Mouse (Mus musculus): ENCODE data around the gene Klf7. TPM values are rescaled to one million over a fixed set of nuclear protein-coding genes. Genes with fewer than 3 reads are reported as not detected.

Gene Klf7
- polyA plus RNA-seq, 1 experiment from 2014 or later, result 16.3 TPM

GRCm38 (mm10) chr1:64091591-64091990, 30.5 kb downstream of the Klf7 start:
- Histone ChIP-seq H3K4me3 (ENCODE audit: low read length) (no peak overlapping the region), H3K36me3 (ENCODE audit: control insufficient read depth, insufficient read depth) (no peaks in the 10 kb centered on the region), H3K9me3 (replicated peaks; ENCODE audit: control insufficient read depth, low read length) (no peaks in the 10 kb centered on the region), H3K4me2 (ENCODE audit: low read depth, low read length) (no peak overlapping the region), H3K27ac (ENCODE audit: low read length) (no peak overlapping the region), H3K9ac (ENCODE audit: low read length) (no peak overlapping the region), H3K27me3 (ENCODE audit: control insufficient read depth, insufficient read depth, low read length) (no peaks in the 10 kb centered on the region), H3K4me1 (ENCODE audit: control insufficient read depth, insufficient read depth, low read length) (peaks cover 24% of the 10 kb centered on the region)
- 89% methylated on average over 9 of the region's 9 CpGs for WGBS
- ATAC-seq (replicated peaks; ENCODE audit: extremely low read depth, insufficient read depth, low FRiP score), result no peak

GRCm38 (mm10) chr1:64090566-64090965, 31.5 kb downstream of the Klf7 start:
- ATAC-seq (replicated peaks; ENCODE audit: extremely low read depth, insufficient read depth, low FRiP score), result no peak
- WGBS, result 80% methylated on average over 5 of the region's 5 CpGs
- Histone ChIP-seq H3K27me3 (ENCODE audit: control insufficient read depth, insufficient read depth, low read length) (no peaks in the 10 kb centered on the region), H3K9ac (ENCODE audit: low read length) (no peak overlapping the region), H3K4me3 (ENCODE audit: low read length) (no peak overlapping the region), H3K9me3 (replicated peaks; ENCODE audit: control insufficient read depth, low read length) (no peaks in the 10 kb centered on the region), H3K36me3 (ENCODE audit: control insufficient read depth, insufficient read depth) (no peaks in the 10 kb centered on the region), H3K4me2 (ENCODE audit: low read depth, low read length) (no peak overlapping the region), H3K27ac (ENCODE audit: low read length) (no peak overlapping the region), H3K4me1 (ENCODE audit: control insufficient read depth, insufficient read depth, low read length) (peaks cover 22% of the 10 kb centered on the region)

- no peaks in the 10 kb centered on the region for H3K9me3 ChIP-seq (replicated peaks; ENCODE audit: control insufficient read depth, low read length)
- H3K4me2 ChIP-seq (ENCODE audit: low read depth, low read length), result no peak overlapping the region
- no peak for ATAC-seq (replicated peaks; ENCODE audit: extremely low read depth, insufficient read depth, low FRiP score)
- no peak overlapping the region for H3K9ac ChIP-seq (ENCODE audit: low read length)
- 80% methylated on average over 1 of the region's 1 CpGs for WGBS
- no peak overlapping the region for H3K27ac ChIP-seq (ENCODE audit: low read length)
- peaks cover 22% of the 10 kb centered on the region for H3K4me1 ChIP-seq (ENCODE audit: control insufficient read depth, insufficient read depth, low read length)
- no peaks in the 10 kb centered on the region for H3K36me3 ChIP-seq (ENCODE audit: control insufficient read depth, insufficient read depth)
- no peak overlapping the region for H3K4me3 ChIP-seq (ENCODE audit: low read length)
- no peaks in the 10 kb centered on the region for H3K27me3 ChIP-seq (ENCODE audit: control insufficient read depth, insufficient read depth, low read length)
Measured at GRCm38 (mm10) chr1:64089691-64090090, 32.4 kb downstream of the Klf7 start.

DNA sequence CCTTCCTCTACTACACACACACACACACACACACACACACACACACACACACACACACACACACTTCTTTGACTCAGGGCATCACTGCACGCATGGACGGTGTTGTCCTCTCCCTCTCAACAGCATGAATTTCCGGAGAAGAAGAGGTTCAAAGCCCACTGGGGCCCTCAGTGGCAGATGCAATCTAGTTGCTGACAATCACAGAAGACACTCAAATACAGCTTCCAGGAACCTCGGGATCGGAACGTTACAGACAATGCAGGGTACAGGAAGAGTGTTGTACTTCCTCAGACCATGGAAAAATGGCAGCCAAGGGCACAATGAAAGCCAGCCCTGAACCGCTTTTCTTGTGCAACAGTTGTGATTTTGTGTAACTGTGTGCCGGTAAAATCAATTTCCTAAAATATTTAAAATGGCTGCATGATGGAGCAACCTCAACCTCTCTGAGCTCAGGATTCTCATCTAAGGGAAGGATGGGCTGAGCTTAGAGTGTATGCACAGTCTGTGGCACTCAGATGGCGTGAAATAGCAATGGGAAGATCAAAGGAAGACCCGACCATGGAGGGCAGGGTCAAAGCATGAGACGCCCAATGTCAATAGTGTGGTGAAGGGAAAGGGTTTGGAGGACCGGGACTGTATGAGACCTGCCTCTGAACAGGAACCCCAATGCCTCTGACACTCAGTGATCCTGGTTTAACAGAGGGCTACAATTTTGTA, 33.3 kb downstream of the Klf7 start:
- 60% methylated on average over 12 of the region's 12 CpGs for WGBS
- Histone ChIP-seq H3K27me3 (ENCODE audit: control insufficient read depth, insufficient read depth, low read length) (no peaks in the 10 kb centered on the region), H3K4me3 (ENCODE audit: low read length) (peak overlapping the region; percentile 9; the same call in 1 of the 2 replicates), H3K9me3 (replicated peaks; ENCODE audit: control insufficient read depth, low read length) (no peaks in the 10 kb centered on the region), H3K9ac (ENCODE audit: low read length) (no peak overlapping the region), H3K4me2 (ENCODE audit: low read depth, low read length) (peak overlapping the region; percentile 54), H3K36me3 (ENCODE audit: control insufficient read depth, insufficient read depth) (no peaks in the 10 kb centered on the region), H3K27ac (ENCODE audit: low read length) (peak overlapping the region; percentile 38), H3K4me1 (ENCODE audit: control insufficient read depth, insufficient read depth, low read length) (peaks cover 24% of the 10 kb centered on the region)
- peak; percentile 30; the same call in 1 of the 2 replicates for ATAC-seq (replicated peaks; ENCODE audit: extremely low read depth, insufficient read depth, low FRiP score)

DNA sequence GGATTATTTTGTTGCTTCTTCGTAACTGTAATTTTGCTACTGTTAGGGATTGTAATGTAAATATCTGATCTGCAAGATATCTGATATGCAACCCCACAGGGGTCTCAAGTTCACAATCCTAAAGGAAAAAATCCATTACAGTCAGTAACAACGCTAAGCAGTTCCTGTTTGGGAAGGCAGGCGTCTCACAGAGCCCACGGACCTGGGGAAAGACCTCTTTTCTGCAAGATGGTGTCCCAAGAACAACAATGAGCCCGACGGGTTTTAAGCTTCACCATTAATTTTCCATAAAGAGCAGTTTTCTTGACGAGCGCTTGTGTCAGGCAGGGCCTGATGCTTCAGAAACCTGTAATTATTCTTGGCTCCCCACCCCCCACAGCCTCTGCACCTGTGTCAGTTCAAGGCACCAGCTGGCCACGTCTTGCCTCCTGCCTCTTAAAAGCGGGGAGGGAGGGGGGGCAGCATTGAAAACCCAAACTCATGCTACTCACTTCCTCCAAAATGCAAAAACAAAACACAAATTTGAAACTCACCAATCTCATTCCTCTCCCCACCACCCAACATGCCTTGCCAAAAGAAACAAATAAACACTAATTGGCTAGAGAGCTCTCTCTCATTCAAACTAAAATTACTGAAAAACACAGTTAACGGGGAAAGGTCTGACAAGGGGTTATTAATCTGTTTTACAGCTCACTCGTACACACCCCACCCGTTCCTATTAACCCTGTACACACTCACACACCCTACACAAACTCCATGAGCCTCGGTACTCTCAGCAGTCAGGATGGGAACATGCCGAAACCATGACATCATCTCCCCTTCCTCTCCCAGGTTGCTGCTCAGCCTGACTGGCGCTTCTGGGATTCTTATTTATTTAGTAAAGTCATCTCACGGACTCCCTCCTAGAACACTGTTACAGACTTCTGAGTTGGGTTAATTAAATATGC, 34.2 kb downstream of the Klf7 start:
- peak; percentile 81 for ATAC-seq (replicated peaks; ENCODE audit: extremely low read depth, insufficient read depth, low FRiP score)
- Histone ChIP-seq H3K9me3 (replicated peaks; ENCODE audit: control insufficient read depth, low read length) (no peaks in the 10 kb centered on the region), H3K4me3 (ENCODE audit: low read length) (peak overlapping the region; percentile 9), H3K27me3 (ENCODE audit: control insufficient read depth, insufficient read depth, low read length) (no peaks in the 10 kb centered on the region), H3K36me3 (ENCODE audit: control insufficient read depth, insufficient read depth) (no peaks in the 10 kb centered on the region), H3K4me2 (ENCODE audit: low read depth, low read length) (peak overlapping the region; percentile 54), H3K9ac (ENCODE audit: low read length) (no peak overlapping the region), H3K27ac (ENCODE audit: low read length) (peak overlapping the region; percentile 38), H3K4me1 (ENCODE audit: control insufficient read depth, insufficient read depth, low read length) (peaks cover 24% of the 10 kb centered on the region)
- 34% methylated on average over 17 of the region's 17 CpGs for WGBS

- H3K4me3 ChIP-seq (ENCODE audit: low read length), result no peak overlapping the region
- H3K9ac ChIP-seq (ENCODE audit: low read length), result no peak overlapping the region
- H3K36me3 ChIP-seq (ENCODE audit: control insufficient read depth, insufficient read depth), result no peaks in the 10 kb centered on the region
- peaks cover 28% of the 10 kb centered on the region for H3K4me1 ChIP-seq (ENCODE audit: control insufficient read depth, insufficient read depth, low read length)
- 81% methylated on average over 4 of the region's 4 CpGs for WGBS
- ATAC-seq (replicated peaks; ENCODE audit: extremely low read depth, insufficient read depth, low FRiP score), result no peak
- no peak overlapping the region for H3K4me2 ChIP-seq (ENCODE audit: low read depth, low read length)
- H3K27me3 ChIP-seq (ENCODE audit: control insufficient read depth, insufficient read depth, low read length), result no peaks in the 10 kb centered on the region
- no peak overlapping the region for H3K27ac ChIP-seq (ENCODE audit: low read length)
- H3K9me3 ChIP-seq (replicated peaks; ENCODE audit: control insufficient read depth, low read length), result no peaks in the 10 kb centered on the region
Measured at GRCm38 (mm10) chr1:64085875-64086274, 36.2 kb downstream of the Klf7 start.

- Histone ChIP-seq H3K4me1 (ENCODE audit: control insufficient read depth, insufficient read depth, low read length) (peaks cover 30% of the 10 kb centered on the region), H3K9ac (ENCODE audit: low read length) (no peak overlapping the region), H3K9me3 (replicated peaks; ENCODE audit: control insufficient read depth, low read length) (no peaks in the 10 kb centered on the region), H3K4me3 (ENCODE audit: low read length) (no peak overlapping the region), H3K4me2 (ENCODE audit: low read depth, low read length) (no peak overlapping the region), H3K36me3 (ENCODE audit: control insufficient read depth, insufficient read depth) (no peaks in the 10 kb centered on the region), H3K27ac (ENCODE audit: low read length) (no peak overlapping the region), H3K27me3 (ENCODE audit: control insufficient read depth, insufficient read depth, low read length) (no peaks in the 10 kb centered on the region)
- no peak for ATAC-seq (replicated peaks; ENCODE audit: extremely low read depth, insufficient read depth, low FRiP score)
- 79% methylated on average over 4 of the region's 4 CpGs for WGBS
Measured at GRCm38 (mm10) chr1:64085361-64085760, 36.7 kb downstream of the Klf7 start.

DNA sequence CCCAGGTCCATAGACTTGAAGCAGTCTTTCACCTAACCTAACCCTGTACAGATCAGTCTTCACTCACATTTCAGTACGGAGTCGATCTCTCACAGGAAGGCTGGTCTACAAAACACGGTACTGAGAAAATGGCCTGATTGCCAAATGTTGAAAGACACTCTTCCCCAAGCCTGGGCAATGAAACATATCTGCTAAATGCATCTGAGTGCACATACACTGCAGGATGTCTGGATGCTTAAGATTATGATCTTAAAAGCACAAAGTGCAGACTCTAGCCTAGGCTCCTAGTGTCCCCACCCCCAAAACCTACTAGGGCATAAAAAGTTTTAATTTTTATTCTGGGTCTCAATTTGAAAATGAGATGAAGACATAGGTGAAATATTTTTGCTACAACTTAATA, 37.4 kb downstream of the Klf7 start:
- 52% methylated on average over 3 of the region's 3 CpGs for WGBS
- ATAC-seq (replicated peaks; ENCODE audit: extremely low read depth, insufficient read depth, low FRiP score), result no peak
- H3K27ac ChIP-seq (ENCODE audit: low read length), result 0 out of 2 replicates have a peak overlapping the region, but pooled peaks have one; percentile 14
- no peak overlapping the region for H3K4me2 ChIP-seq (ENCODE audit: low read depth, low read length)
- H3K4me3 ChIP-seq (ENCODE audit: low read length), result no peak overlapping the region
- H3K9me3 ChIP-seq (replicated peaks; ENCODE audit: control insufficient read depth, low read length), result no peaks in the 10 kb centered on the region
- H3K4me1 ChIP-seq (ENCODE audit: control insufficient read depth, insufficient read depth, low read length), result peaks cover 27% of the 10 kb centered on the region
- no peaks in the 10 kb centered on the region for H3K36me3 ChIP-seq (ENCODE audit: control insufficient read depth, insufficient read depth)
- no peaks in the 10 kb centered on the region for H3K27me3 ChIP-seq (ENCODE audit: control insufficient read depth, insufficient read depth, low read length)
- H3K9ac ChIP-seq (ENCODE audit: low read length), result no peak overlapping the region

DNA sequence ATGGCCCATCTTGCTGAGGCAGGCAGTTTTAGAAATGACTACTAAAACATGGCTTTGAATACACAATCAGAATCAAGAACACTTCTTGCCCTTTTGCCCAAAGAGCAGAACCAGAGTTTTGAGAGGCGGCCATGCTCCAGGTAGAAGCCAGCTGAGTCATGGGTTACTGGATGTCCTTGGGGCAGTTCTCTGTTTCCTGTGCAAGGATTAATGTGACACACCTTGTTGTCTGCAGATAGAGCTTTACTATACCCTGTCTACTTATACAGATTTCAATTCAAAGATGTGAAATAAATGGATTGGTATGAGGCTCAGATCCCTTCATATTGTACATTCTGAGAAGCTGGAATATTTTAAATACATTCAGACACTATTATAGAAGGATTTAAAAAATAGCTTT, 40.3 kb downstream of the Klf7 start:
- WGBS, result 87% methylated on average over 1 of the region's 1 CpGs
- Histone ChIP-seq H3K36me3 (ENCODE audit: control insufficient read depth, insufficient read depth) (peaks cover 11% of the 10 kb centered on the region; the same call in 1 of the 2 replicates), H3K4me2 (ENCODE audit: low read depth, low read length) (no peak overlapping the region), H3K4me1 (ENCODE audit: control insufficient read depth, insufficient read depth, low read length) (peaks cover 14% of the 10 kb centered on the region), H3K4me3 (ENCODE audit: low read length) (no peak overlapping the region), H3K9ac (ENCODE audit: low read length) (no peak overlapping the region), H3K9me3 (replicated peaks; ENCODE audit: control insufficient read depth, low read length) (no peaks in the 10 kb centered on the region), H3K27ac (ENCODE audit: low read length) (no peak overlapping the region), H3K27me3 (ENCODE audit: control insufficient read depth, insufficient read depth, low read length) (no peaks in the 10 kb centered on the region)
- ATAC-seq (replicated peaks; ENCODE audit: extremely low read depth, insufficient read depth, low FRiP score), result no peak
